ENCODE assay signal across 8 mouse cellular contexts in the genomic region with DNA sequence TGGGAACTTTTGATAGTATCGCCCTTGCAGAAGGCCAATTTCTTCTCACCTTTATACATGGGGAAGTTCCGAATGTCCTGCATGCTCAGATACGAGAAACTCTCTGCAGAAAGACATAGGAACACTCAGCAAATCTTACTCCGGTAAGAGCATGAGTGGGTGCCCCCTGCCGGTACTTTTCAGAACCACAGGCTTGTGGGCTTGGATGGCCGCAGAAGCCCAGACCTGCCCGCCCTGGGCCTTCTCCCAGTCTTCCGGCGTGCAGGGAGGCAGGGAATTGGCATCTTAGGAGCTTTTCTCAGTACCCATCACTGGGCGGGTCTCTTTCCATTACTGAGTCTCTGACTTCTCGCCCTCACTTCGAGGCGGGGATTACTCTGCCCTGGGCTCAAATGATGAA. TPM values are rescaled to one million over a fixed set of nuclear protein-coding genes. Genes with fewer than 3 reads are reported as not detected.
DNase-seq lines count a peak whose midpoint lies in the region; ATAC-seq lines count a peak whose summit lies in the region.
"Had no signal": no experiment of that assay in that cellular context is flagged by ENCODE, and none has a peak within 500 bp of the region (broad histone marks: within the 10 kb centered on the region; RNA-seq: fewer than 3 reads in every experiment).

No protein-coding gene starts in this region.

- H3K27ac ChIP-seq in intestine, embryonic 16.5 days (ENCODE audit: low read length) = no peak overlapping the region
- no peak overlapping the region for H3K27ac ChIP-seq in midbrain, embryonic 12.5 days (replicated peaks)
- H3K27ac ChIP-seq: stomach, embryonic 15.5 days had no signal

- 0 out of 2 replicates have a peak, but pooled peaks cover 6% of the 10 kb centered on the region for H3K4me1 ChIP-seq in intestine, embryonic 16.5 days (ENCODE audit: control insufficient read depth, insufficient read depth, low read length)
- H3K4me1 ChIP-seq in midbrain, embryonic 12.5 days = peaks cover 19% of the 10 kb centered on the region

- 3% methylated on average over 13 of the region's 13 CpGs for WGBS in intestine, embryonic 16.5 days
- WGBS in midbrain, embryonic 12.5 days = under 1% methylated on average over 13 of the region's 13 CpGs

- H3K9ac ChIP-seq in intestine, embryonic 16.5 days (ENCODE audit: low read depth, low read length) = no peak overlapping the region
- no peak overlapping the region; the same call in 1 of the 2 replicates for H3K9ac ChIP-seq in midbrain, embryonic 12.5 days (replicated peaks)
- H3K9ac ChIP-seq: stomach, embryonic 15.5 days had no signal

- intact Hi-C loops in left cerebral cortex, postnatal 36 days (cut with DNase I) = loop anchor here (5.0 kb wide), 1 partner anchor 252 kb away; no protein-coding TSS in a partner anchor

- H3K4me3 ChIP-seq in intestine, embryonic 16.5 days (ENCODE audit: low read length) = no peak overlapping the region
- H3K4me3 ChIP-seq in midbrain, embryonic 12.5 days = no peak overlapping the region
- H3K4me3 ChIP-seq: stomach, embryonic 15.5 days had no signal

- H3K9me3 ChIP-seq in intestine, embryonic 16.5 days (ENCODE audit: control insufficient read depth, low read length) = no peaks in the 10 kb centered on the region
- no peaks in the 10 kb centered on the region for H3K9me3 ChIP-seq in midbrain, embryonic 12.5 days
- H3K9me3 ChIP-seq: stomach, embryonic 15.5 days had no signal

- H3K4me2 ChIP-seq in intestine, embryonic 16.5 days (ENCODE audit: low read depth, low read length) = 0 out of 2 replicates have a peak overlapping the region, but pooled peaks have one; percentile 17
- peak overlapping the region; percentile 12; the same call in 1 of the 2 replicates for H3K4me2 ChIP-seq in midbrain, embryonic 12.5 days (replicated peaks)
- H3K4me2 ChIP-seq: stomach, embryonic 15.5 days had no signal

- peaks cover 15% of the 10 kb centered on the region for H3K27me3 ChIP-seq in intestine, embryonic 16.5 days (replicated peaks; ENCODE audit: control insufficient read depth, insufficient read depth, low read length)
- peaks cover 54% of the 10 kb centered on the region for H3K27me3 ChIP-seq in midbrain, embryonic 12.5 days

- ATAC-seq in granulocyte monocyte progenitor cell, adult 5-6 weeks (replicated peaks; ENCODE audit: poor library complexity, severe bottlenecking) = peak; percentile 74
- no peak for ATAC-seq in intestine, embryonic 16.5 days
- peak; percentile 42; the same call in 1 of the 2 replicates for ATAC-seq in midbrain, embryonic 12.5 days (ENCODE audit: low FRiP score, low read depth)

- no peaks in the 10 kb centered on the region for H3K36me3 ChIP-seq in intestine, embryonic 16.5 days (ENCODE audit: control insufficient read depth, insufficient read depth, low read length)
- no peaks in the 10 kb centered on the region for H3K36me3 ChIP-seq in midbrain, embryonic 12.5 days
- H3K36me3 ChIP-seq: stomach, embryonic 15.5 days had no signal

- DNase-seq in adrenal gland, adult 18-20 months (ENCODE audit: low spot score in 2 of 2) = peak; percentile 76 to 84
- peak; percentile 84 for DNase-seq in embryo, embryonic 10 days (ENCODE audit: low spot score)
- DNase-seq in left cerebral cortex, postnatal 36 days (ENCODE audit: low spot score in 2 of 2) = peak; percentile 67 to 77
- DNase-seq in spleen, adult 12 weeks (ENCODE audit: low spot score) = peak; percentile 55

RNA-seq across cellular contexts. Expression of a gene that starts 33.6 kb away (rescaled TPM):
- total RNA-seq in adrenal gland, adult 18-20 months (2021) = 1 to 10 TPM; 4.0 to 4.5 TPM
- 1.8 and 3.6 TPM in 2 replicates for total RNA-seq in granulocyte monocyte progenitor cell, adult 5-6 weeks (2014; fragmentation: Nextera tagmentation)
- 1.3 and 2.1 TPM in 2 replicates for total RNA-seq in granulocyte monocyte progenitor cell, adult 5-6 weeks (2017)
- polyA plus RNA-seq in intestine, embryonic 16.5 days (2015; fragmentation: Nextera tagmentation; extraction: Ambion mirVana) = 83.7 and 108 TPM in 2 replicates
- 10 to 100 TPM; 93.9 to 96.0 TPM for total RNA-seq in left cerebral cortex, postnatal 36 days (2021)
- 4.5 and 5.5 TPM in 2 replicates for polyA plus RNA-seq in midbrain, embryonic 12.5 days (2016; fragmentation: Nextera tagmentation; extraction: Ambion mirVana)

RNA-seq across cellular contexts. Expression of a gene that starts 44.4 kb away (rescaled TPM):
- not detected for total RNA-seq in adrenal gland, adult 18-20 months (2021)
- not detected in 2 replicates for total RNA-seq in granulocyte monocyte progenitor cell, adult 5-6 weeks (2014; fragmentation: Nextera tagmentation)
- not detected in 2 replicates for total RNA-seq in granulocyte monocyte progenitor cell, adult 5-6 weeks (2017)
- not detected in 2 replicates for polyA plus RNA-seq in intestine, embryonic 16.5 days (2015; fragmentation: Nextera tagmentation; extraction: Ambion mirVana)
- not detected for total RNA-seq in left cerebral cortex, postnatal 36 days (2021)
- 18.2 and 18.3 TPM in 2 replicates for polyA plus RNA-seq in midbrain, embryonic 12.5 days (2016; fragmentation: Nextera tagmentation; extraction: Ambion mirVana)

Comparison
In these comparisons a context has a peak if more than half of its experiments do, and no peak if none do; other contexts are left out.
1. RNA of a gene that starts 33.6 kb away (total RNA-seq): 93.9 to 96.0 TPM in left cerebral cortex, postnatal 36 days; 4.0 to 4.5 TPM in adrenal gland, adult 18-20 months and 1.3 to 3.6 TPM in granulocyte monocyte progenitor cell, adult 5-6 weeks; every median in the first group is over 10 times any median in the second.
2. Peak in every context shown above with its lines, with median percentiles within 50 percentile points of each other: DNase-seq.